Mouse (Mus musculus) CD8-positive naive resting alpha-beta T cell, adult 2 months (primary cell): ENCODE data around the gene Kcnk10.

Experiments
- DNase-seq, 2 experiments: peaks; one replicate each; pipeline ENCODE4 v3.0.0; 2022; ENCODE audit warnings: low read depth in 2 of 2, low spot score in 2 of 2

Gene Kcnk10

GRCm38 (mm10) chr12:98409580-98409979 lies 168.5 kb downstream of the Kcnk10 start:
- no peak for DNase-seq

GRCm38 (mm10) chr12:98406598-98406997 lies 171.5 kb downstream of the Kcnk10 start:
- no peak for DNase-seq

GRCm38 (mm10) chr12:98406076-98406475 lies 172.0 kb downstream of the Kcnk10 start:
- no peak for DNase-seq

- no peak for DNase-seq
Measured at GRCm38 (mm10) chr12:98396586-98396985, 181.5 kb downstream of the Kcnk10 start.

- DNase-seq, result no peak
Measured at GRCm38 (mm10) chr12:98394115-98394514, 184.0 kb downstream of the Kcnk10 start.

GRCm38 (mm10) chr12:98391347-98391746 lies 186.8 kb downstream of the Kcnk10 start:
- no peak for DNase-seq

- DNase-seq, result no peak
Measured at GRCm38 (mm10) chr12:98389618-98390017, 188.5 kb downstream of the Kcnk10 start.
